Mouse (Mus musculus) thymus, adult 2 months (tissue): Measurements from ENCODE around the gene Crhr2.

ENCODE experiments used
- CTCF ChIP-seq: fragments of 200-500 bp; IDR thresholded peaks from 2 replicates; pipeline ENCODE4 v1.5.1; 2012; ENCODE audit warnings: mild to moderate bottlenecking, control low read depth, low read length, moderate library complexity, borderline replicate concordance; ENCODE audit not compliant: control insufficient read depth, poor library complexity, insufficient read depth; ENCODE audit errors: extremely low read depth
- POLR2A ChIP-seq: fragments of 200-500 bp; IDR thresholded peaks from 2 replicates; pipeline ENCODE4 v1.6.1; 2012; ENCODE audit warnings: mild to moderate bottlenecking, low read length, control low read depth, moderate library complexity; ENCODE audit not compliant: control insufficient read depth, poor library complexity, insufficient read depth; ENCODE audit errors: extremely low read depth

GRCm38 (mm10) chr6:55133425-55133824, 609 bp upstream of the Crhr2 start:
- TF ChIP-seq POLR2A: no peak
- no peak for TF ChIP-seq CTCF
